Mouse (Mus musculus) spleen, adult 2 months (tissue): ENCODE data around the gene Wnt7b. TPM values are rescaled to one million over a fixed set of nuclear protein-coding genes. Genes with fewer than 3 reads are reported as not detected.

Experiments
- DNase-seq, 2 experiments: peaks; one replicate each; pipeline versions ENCODE4 v3.0.0 to v3.0.0-alpha.2; 2012 to 2021; ENCODE audit warnings: low spot score in 2 of 2, low read depth in 1 of 2
- H3K27ac ChIP-seq: fragments of 200-500 bp; 2 replicates; pipeline ENCODE4 v1.5.1; 2012; ENCODE audit warnings: low read length, inconsistent platforms; ENCODE audit not compliant: insufficient read depth
- H3K27me3 ChIP-seq: fragments of 200-500 bp; 2 replicates; pipeline ENCODE4 v1.6.1; 2012; ENCODE audit warnings: mild to moderate bottlenecking, moderate library complexity, low read length, inconsistent platforms; ENCODE audit not compliant: control insufficient read depth, insufficient read depth
- H3K36me3 ChIP-seq: fragments of 200-500 bp; 2 replicates; pipeline ENCODE4 v1.6.1; 2012; ENCODE audit warnings: mild to moderate bottlenecking, low read length, inconsistent platforms; ENCODE audit not compliant: control insufficient read depth, insufficient read depth
- H3K4me1 ChIP-seq: fragments of 200-500 bp; 2 replicates; pipeline ENCODE4 v1.6.1; 2011; ENCODE audit warnings: inconsistent platforms; ENCODE audit not compliant: control insufficient read depth, insufficient read depth, insufficient read length
- H3K4me3 ChIP-seq: fragments of 200-500 bp; 2 replicates; pipeline ENCODE4 v1.5.1; 2011; ENCODE audit warnings: mild to moderate bottlenecking, inconsistent platforms; ENCODE audit not compliant: insufficient read depth, insufficient read length; ENCODE audit errors: extremely low read depth
- CTCF ChIP-seq: fragments of 200-500 bp; IDR thresholded peaks from 2 replicates; pipeline ENCODE4 v1.5.1; 2011; ENCODE audit warnings: mild to moderate bottlenecking, inconsistent platforms; ENCODE audit not compliant: insufficient read depth, insufficient read length, insufficient replicate concordance; ENCODE audit errors: extremely low read depth
- POLR2A ChIP-seq: fragments of 200-500 bp; IDR thresholded peaks from 2 replicates; pipeline ENCODE4 v1.6.1; 2011; ENCODE audit warnings: low read depth, low read length, inconsistent platforms
- WGBS: fragments of 180-500 bp; shearing (Covaris S2); methylation state at CpG from one replicate; pipeline ENCODE4 v1.1.7; 2018; 5-methylcytosine and 5-hydroxymethylcytosine counted together
- polyA plus RNA-seq: library from polyadenylated mRNA; depleted of rRNA; stranded (reverse); fragments of >200 nt; gene quantifications from 2 replicates; pipeline ENCODE4 v1.2.3, GENCODE M21; 2012

Gene Wnt7b
- polyA plus RNA-seq, 1 experiment, result 0.08 TPM

DNA sequence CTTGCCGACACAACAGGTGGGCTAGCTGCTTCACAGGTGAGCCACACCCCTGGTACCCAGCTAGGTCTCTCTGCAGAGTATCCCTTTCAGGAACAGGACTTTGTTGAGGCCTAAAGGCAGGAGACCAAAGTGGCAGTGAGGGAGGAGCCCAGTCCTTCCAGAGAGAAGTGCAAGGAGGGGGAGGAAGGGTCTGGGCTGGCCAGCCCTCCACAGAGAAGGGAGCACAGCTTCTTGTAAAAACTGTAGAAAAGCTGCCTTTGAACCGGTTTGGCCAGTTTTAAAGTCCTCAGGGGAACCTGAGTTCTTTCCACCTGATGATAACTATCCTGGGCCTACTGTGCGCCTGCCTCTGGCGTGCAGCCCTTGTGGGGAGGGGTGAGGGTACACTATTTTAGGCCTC is 62.8 kb downstream of the Wnt7b start:
- 72% methylated on average over 4 of the region's 4 CpGs for WGBS
- no peak for TF ChIP-seq CTCF
- Histone ChIP-seq H3K27me3 (no peaks in the 10 kb centered on the region), H3K4me1 (no peaks in the 10 kb centered on the region), H3K4me3 (no peak overlapping the region), H3K36me3 (no peaks in the 10 kb centered on the region), H3K27ac (no peak overlapping the region)
- DNase-seq, result no peak

DNA sequence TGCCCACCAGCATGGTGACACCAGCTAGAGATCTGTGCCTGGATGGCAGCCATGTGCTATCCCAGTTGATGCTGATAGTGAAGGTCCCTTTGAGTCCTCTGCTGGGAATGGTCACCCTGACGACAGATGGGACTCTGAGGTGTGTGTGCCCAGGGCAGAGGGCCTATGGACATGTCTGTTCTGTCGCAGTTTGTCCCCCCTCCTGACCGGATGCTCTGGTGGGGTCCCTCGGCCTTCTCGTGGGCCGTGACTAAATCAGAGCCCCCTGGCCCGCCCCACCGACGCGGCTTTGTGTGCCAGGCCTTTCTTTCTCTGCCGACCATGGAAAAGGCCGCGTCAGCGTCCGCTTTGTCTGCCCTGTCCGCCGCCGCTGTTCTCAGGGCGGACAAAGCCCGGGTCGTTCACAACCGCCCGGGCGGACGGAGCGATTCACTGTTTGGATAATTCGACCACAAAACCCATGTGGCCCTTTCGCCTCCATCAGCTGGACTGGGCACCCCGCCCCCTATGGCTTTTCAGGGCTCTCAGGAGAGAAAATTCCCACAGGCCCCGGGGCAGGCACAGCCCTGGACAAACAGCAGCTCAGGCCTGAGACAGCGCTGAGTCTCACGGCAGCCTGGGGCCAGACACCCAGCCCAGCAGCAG is 74.8 kb downstream of the Wnt7b start:
- Histone ChIP-seq H3K36me3 (no peaks in the 10 kb centered on the region), H3K27me3 (no peaks in the 10 kb centered on the region), H3K4me1 (no peaks in the 10 kb centered on the region), H3K4me3 (no peak overlapping the region), H3K27ac (no peak overlapping the region)
- WGBS, result 92% methylated on average over 32 of the region's 32 CpGs
- TF ChIP-seq POLR2A (no peak), CTCF (no peak)
- DNase-seq, result no peak

DNA sequence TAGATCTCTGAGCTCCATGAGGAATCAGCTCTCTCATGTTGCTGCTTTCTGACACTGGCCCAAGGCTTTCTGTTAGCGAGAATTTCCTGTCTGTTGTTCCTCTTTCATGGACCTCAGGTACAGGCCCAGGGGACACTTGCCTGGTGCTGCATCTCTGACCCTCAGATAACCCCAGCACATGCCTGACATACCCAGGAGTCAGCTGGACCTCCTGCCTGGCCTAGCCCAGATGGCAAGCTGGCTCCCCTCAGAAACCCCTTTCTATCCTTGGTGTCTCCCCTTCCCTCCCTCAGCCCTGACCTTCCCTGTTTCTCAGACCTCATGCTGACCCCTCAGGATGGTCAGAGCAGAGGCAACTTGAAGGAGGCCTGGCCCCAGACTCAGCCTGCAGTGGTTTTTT is 75.6 kb downstream of the Wnt7b start:
- no peak for DNase-seq
- H3K4me1 ChIP-seq, result no peaks in the 10 kb centered on the region
- H3K27me3 ChIP-seq, result no peaks in the 10 kb centered on the region
- no peak overlapping the region for H3K27ac ChIP-seq
- TF ChIP-seq CTCF, result no peak
- TF ChIP-seq POLR2A, result no peak
- H3K36me3 ChIP-seq, result no peaks in the 10 kb centered on the region
- WGBS, result 7% methylated on average over 1 of the region's 1 CpGs
- no peak overlapping the region for H3K4me3 ChIP-seq

DNA sequence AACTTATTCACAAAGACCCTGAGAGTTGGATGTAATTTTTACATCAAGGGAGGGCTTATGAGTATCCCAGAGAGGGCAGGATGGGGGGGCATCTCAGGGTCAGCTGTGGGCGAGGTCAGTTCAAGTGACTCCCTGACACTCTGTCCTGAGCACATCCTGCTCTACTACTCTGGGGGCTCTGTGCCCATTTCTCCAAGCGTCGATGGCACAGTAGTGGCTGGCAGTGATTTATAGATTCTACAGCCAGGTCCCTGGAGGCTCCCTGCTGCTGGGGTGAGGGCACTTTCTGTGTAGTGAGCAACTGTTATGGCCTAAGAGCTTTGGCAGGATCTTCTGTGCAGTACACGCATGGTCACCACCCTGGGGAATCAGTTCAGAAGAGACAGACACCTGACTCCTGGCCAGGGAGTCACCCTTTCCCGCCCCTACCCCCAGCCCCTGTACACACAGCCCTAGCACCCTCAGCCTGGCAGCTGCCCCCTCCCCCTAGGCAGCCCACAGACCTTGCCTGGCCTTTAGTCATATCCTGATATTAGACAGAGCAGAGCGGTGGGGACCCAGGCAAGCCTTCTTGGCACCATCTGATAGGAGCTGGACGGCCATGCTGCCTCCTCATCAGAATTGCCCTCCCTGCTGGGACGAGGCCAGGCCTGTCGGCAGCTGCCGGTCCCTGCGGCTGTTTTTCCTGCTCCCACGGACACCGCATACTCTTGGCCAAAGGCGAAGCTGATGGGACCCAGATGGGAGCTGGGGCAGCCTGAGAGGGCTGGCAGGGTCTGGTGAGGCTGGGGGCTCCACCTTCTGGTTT is 77.0 kb downstream of the Wnt7b start:
- no peak for TF ChIP-seq POLR2A
- TF ChIP-seq CTCF, result no peak
- H3K4me3 ChIP-seq, result no peak overlapping the region
- H3K27me3 ChIP-seq, result no peaks in the 10 kb centered on the region
- H3K36me3 ChIP-seq, result no peaks in the 10 kb centered on the region
- WGBS, result 80% methylated on average over 14 of the region's 14 CpGs
- H3K4me1 ChIP-seq, result no peaks in the 10 kb centered on the region
- no peak overlapping the region for H3K27ac ChIP-seq
- DNase-seq, result no peak

DNA sequence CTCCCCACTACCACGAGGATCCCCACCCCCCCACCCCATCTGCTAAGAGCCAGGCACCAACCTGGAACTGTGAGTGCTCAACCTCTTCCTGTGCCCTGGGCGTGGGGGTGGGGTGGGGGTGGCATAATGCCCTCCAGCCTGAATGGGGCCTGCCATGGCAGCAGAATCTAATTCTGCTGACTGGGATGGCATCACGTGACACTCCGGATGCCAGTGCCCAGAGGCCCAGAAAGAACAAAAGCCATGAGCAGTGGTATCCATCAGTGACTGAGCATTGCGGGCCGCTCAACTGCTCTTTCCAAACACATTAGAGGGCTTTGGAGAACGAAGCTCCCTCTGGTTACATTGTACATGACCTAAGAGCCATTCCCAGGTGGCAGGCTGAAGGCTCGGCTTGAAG is 79.1 kb downstream of the Wnt7b start, which contains the start of gene 7530416G11Rik:
Gene 7530416G11Rik, minus strand, starts transcription at position 101 of the 400 bp plus-strand sequence.
- TF ChIP-seq CTCF, result no peak
- TF ChIP-seq POLR2A, result no peak
- no peak within 1 kb of the TSS for H3K27ac ChIP-seq
- H3K4me3 ChIP-seq, result no peak within 1 kb of the TSS
- WGBS, result 79% methylated on average over 8 of the region's 8 CpGs
- no peaks in the 10 kb centered on the region for H3K4me1 ChIP-seq
- H3K27me3 ChIP-seq, result no peaks in the 10 kb centered on the region
- H3K36me3 ChIP-seq, result no peaks in the 10 kb centered on the region
- no peak for DNase-seq

DNA sequence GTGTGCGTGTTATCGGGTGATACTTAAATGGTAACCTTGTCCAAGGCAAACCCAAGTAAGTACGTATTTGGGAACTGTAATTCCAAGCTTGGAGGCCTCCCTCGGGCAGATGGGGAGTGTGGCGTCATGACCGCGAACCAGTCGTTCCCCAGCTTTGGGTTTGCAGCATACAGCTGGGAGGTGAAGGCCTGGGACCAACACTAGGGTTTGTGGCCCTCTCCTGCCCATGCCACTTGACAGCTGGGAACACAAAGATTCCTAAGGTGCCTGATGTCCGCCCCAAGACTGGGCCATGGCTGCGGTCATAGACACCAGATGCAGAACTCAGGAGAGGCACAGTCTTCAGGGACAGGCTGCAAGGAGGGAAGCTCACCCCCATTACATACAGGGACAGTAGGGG is 82.0 kb downstream of the Wnt7b start:
- H3K36me3 ChIP-seq, result no peaks in the 10 kb centered on the region

DNA sequence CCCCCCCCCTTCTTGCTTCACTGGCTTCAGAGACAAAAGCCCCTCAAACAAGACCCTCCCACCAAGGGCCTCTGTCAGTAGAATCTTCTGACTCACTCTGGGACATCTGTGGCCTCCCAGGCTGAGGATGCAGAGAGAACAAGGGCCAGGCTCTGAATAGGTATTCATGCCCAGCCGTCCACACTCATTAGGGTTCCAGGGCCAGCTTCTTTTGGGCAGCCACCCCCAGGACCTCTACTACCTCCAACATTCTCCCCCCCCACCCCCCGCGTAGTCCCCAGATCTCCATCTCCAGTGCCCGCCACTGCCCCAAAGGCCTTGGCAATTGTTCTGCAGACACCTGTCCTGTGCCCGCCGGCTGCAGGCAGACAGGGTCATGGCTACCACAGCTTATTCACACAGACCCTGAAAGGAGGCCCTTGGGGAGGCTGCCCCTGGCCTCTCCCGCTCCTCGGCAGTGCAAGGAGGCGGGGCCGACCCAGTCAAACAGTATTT is 84.2 kb downstream of the Wnt7b start:
- H3K4me1 ChIP-seq, result no peaks in the 10 kb centered on the region
- 75% methylated on average over 10 of the region's 10 CpGs for WGBS
- H3K27me3 ChIP-seq, result no peaks in the 10 kb centered on the region

More for the DNA sequence above, 82.0 kb downstream of the Wnt7b start:
- Histone ChIP-seq H3K27me3 (no peaks in the 10 kb centered on the region), H3K4me1 (no peaks in the 10 kb centered on the region), H3K27ac (no peak overlapping the region), H3K4me3 (no peak overlapping the region)
- TF ChIP-seq POLR2A, result no peak
- no peak for TF ChIP-seq CTCF
- WGBS, result 87% methylated on average over 10 of the region's 10 CpGs
- DNase-seq, result no peak

More for the DNA sequence above, 84.2 kb downstream of the Wnt7b start:
- Histone ChIP-seq H3K36me3 (no peaks in the 10 kb centered on the region), H3K4me3 (no peak overlapping the region), H3K27ac (no peak overlapping the region)
- no peak for DNase-seq
- no peak for TF ChIP-seq CTCF
- TF ChIP-seq POLR2A, result no peak
